Mouse (Mus musculus) liver, embryonic 12.5 days (tissue): ENCODE results near the gene Tmem178b. TPM values are rescaled to one million over a fixed set of nuclear protein-coding genes. Genes with fewer than 3 reads are reported as not detected.

Experiments
- ATAC-seq: fragments of 200-750 bp; cut with Nextera tagmentation; 2 replicates; pipeline ENCODE4 v1.8.0; 2017; ENCODE audit warnings: moderate number of reproducible peaks, mild to moderate bottlenecking, moderate library complexity
- H3K27ac ChIP-seq: fragments of 300-500 bp; sonication (generic); 2 replicates; pipeline ENCODE4 v1.5.1; 2016; ENCODE audit warnings: mild to moderate bottlenecking
- H3K27me3 ChIP-seq: fragments of 300-500 bp; sonication (generic); replicated peaks from 2 replicates; pipeline ENCODE4 v1.6.1; 2016; ENCODE audit warnings: mild to moderate bottlenecking, moderate library complexity
- H3K36me3 ChIP-seq: fragments of 300-500 bp; sonication (generic); 2 replicates; pipeline ENCODE4 v1.6.1; 2016; ENCODE audit warnings: mild to moderate bottlenecking, moderate library complexity
- H3K4me1 ChIP-seq: fragments of 300-500 bp; sonication (generic); 2 replicates; pipeline ENCODE4 v1.6.1; 2016
- H3K4me2 ChIP-seq: fragments of 300-500 bp; sonication (generic); 2 replicates; pipeline ENCODE4 v1.6.1; 2016; ENCODE audit warnings: mild to moderate bottlenecking, moderate library complexity
- H3K4me3 ChIP-seq: fragments of 300-500 bp; sonication (generic); 2 replicates; pipeline ENCODE4 v1.5.1; 2016; ENCODE audit warnings: mild to moderate bottlenecking, moderate library complexity
- H3K9ac ChIP-seq: fragments of 300-500 bp; sonication (generic); 2 replicates; pipeline ENCODE4 v1.6.1; 2016; ENCODE audit warnings: mild to moderate bottlenecking, moderate library complexity
- H3K9me3 ChIP-seq: fragments of 300-500 bp; sonication (generic); replicated peaks from 2 replicates; pipeline ENCODE4 v1.6.1; 2016; ENCODE audit warnings: mild to moderate bottlenecking, moderate library complexity
- WGBS: fragments of 180-500 bp; shearing (Covaris S2); methylation state at CpG from one replicate; pipeline ENCODE4 v1.1.7; 2016; ENCODE audit not compliant: insufficient replicate concordance; 5-methylcytosine and 5-hydroxymethylcytosine counted together
- polyA plus RNA-seq: library from polyadenylated mRNA; unstranded; fragments of >200 nt; fragmentation: Nextera tagmentation; extraction: Ambion mirVana; gene quantifications from 2 replicates; pipeline ENCODE4 v1.2.1, GENCODE M21; 2016

Gene Tmem178b
- polyA plus RNA-seq, 1 experiment from 2014 or later = not detected

DNA sequence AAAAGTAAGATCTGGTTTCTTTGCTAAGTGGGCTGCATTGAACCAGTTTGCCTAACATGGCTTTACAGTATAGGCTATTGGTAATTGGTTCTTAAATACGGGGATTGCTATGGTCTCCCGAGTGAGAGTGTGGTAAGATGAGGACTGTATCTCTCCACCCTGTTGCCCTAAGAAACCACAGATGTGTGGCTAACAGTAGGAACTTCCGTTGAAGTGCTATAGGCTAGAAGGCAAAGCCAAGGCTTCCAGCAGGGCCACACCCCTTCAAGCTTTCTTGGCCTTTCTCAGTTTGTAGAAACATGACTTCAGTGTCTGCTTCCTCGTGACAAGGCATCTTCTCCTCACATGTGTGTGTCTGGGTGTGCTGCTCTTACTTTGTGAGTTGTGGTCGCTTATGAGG is 427.6 kb downstream of the Tmem178b start:
- Histone ChIP-seq H3K36me3 (no peaks in the 10 kb centered on the region), H3K27me3 (no peaks in the 10 kb centered on the region), H3K9ac (no peak overlapping the region), H3K4me1 (no peaks in the 10 kb centered on the region), H3K27ac (no peak overlapping the region), H3K4me2 (no peak overlapping the region), H3K4me3 (no peak overlapping the region), H3K9me3 (no peaks in the 10 kb centered on the region)
- WGBS = 28% methylated on average over 5 of the region's 5 CpGs
- no peak for ATAC-seq

DNA sequence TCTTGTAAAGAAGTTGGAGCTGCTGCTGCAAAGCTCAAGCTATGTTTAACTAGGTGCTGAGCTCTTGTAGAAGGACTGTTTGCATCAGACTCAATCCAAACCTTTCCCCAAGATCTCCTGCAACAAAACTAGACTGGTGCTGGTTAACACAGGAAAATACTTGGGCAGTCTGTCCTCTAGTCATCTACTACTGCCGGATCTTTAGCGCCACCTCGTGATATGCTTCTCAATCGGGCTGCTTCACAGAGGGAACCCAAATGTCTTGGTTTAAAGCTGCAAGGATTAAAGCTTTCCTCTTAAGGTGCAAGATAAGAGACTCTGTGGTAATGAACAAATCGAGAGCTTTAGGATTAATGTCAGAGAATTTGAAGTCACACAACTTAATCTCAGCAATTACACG is 430.3 kb downstream of the Tmem178b start:
- H3K4me1 ChIP-seq = no peaks in the 10 kb centered on the region
- H3K4me2 ChIP-seq = no peak overlapping the region
- no peak overlapping the region for H3K27ac ChIP-seq
- no peak for ATAC-seq
- H3K9ac ChIP-seq = no peak overlapping the region
- no peak overlapping the region for H3K4me3 ChIP-seq
- H3K36me3 ChIP-seq = no peaks in the 10 kb centered on the region
- 9% methylated on average over 6 of the region's 6 CpGs for WGBS
- H3K27me3 ChIP-seq = no peaks in the 10 kb centered on the region
- H3K9me3 ChIP-seq = no peaks in the 10 kb centered on the region

Other genes starting within 250 kb of the Tmem178b start
- 10.7 and 11.0 TPM in 2 replicates for gene Braf, start 147.8 kb upstream of the Tmem178b start, polyA plus RNA-seq
- gene Mrps33, start 62.3 kb upstream of the Tmem178b start, polyA plus RNA-seq = 108 and 110 TPM in 2 replicates